Mouse (Mus musculus): ENCODE results near the gene Cdk13. TPM values are rescaled to one million over a fixed set of nuclear protein-coding genes. Genes with fewer than 3 reads are reported as not detected.

The Cdk13 gene
- polyA plus RNA-seq, 1 experiment from 2014 or later = 13.6 TPM

- DNase-seq (ENCODE audit: low spot score) (peak; percentile 32), ATAC-seq (no peak)
- 62% methylated on average over 5 of the region's 5 CpGs for WGBS
- H3K27me3 ChIP-seq (replicated peaks; ENCODE audit: control insufficient read depth, insufficient read depth, low read length) = no peaks in the 10 kb centered on the region
- peak overlapping the region; percentile 66; the same call in 1 of the 2 replicates for H3K4me2 ChIP-seq (ENCODE audit: low read length)
- H3K9ac ChIP-seq (ENCODE audit: low read length) = no peak overlapping the region
- H3K4me1 ChIP-seq (ENCODE audit: control insufficient read depth, insufficient read depth, low read length) = peaks cover 4% of the 10 kb centered on the region
- no peaks in the 10 kb centered on the region for H3K36me3 ChIP-seq (ENCODE audit: control insufficient read depth, insufficient read depth, low read length)
- no peaks in the 10 kb centered on the region for H3K9me3 ChIP-seq (replicated peaks; ENCODE audit: control insufficient read depth, low read length)
- H3K27ac ChIP-seq (ENCODE audit: low read depth, low read length) = no peak overlapping the region
- H3K4me3 ChIP-seq (ENCODE audit: low read depth, low read length) = no peak overlapping the region
Observed at GRCm38 (mm10) chr13:17693816-17694215, 111.1 kb downstream of the Cdk13 start.

DNA sequence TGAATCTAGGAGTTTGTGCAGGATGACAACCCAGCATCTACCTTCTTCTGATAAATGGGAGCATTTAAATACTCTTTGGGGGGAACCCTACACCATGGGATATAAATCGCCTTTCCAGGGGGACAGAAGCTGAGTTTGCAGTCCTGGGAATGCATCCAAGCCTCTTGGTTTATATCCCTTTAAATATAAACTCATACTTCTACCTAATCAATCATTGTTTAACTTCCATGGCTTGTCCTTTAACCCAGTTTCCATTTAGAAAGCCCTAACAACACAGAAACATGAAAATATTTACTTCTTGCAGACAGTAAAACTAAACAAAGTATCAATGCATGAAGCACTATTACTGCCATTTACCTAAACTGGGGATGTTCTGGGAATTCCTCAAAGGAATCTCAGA is 113.5 kb downstream of the Cdk13 start:
- H3K4me1 ChIP-seq (ENCODE audit: control insufficient read depth, insufficient read depth, low read length) = peaks cover 4% of the 10 kb centered on the region
- DNase-seq (ENCODE audit: low spot score) (no peak), ATAC-seq (no peak)
- H3K4me3 ChIP-seq (ENCODE audit: low read depth, low read length) = no peak overlapping the region
- no peak overlapping the region for H3K4me2 ChIP-seq (ENCODE audit: low read length)
- WGBS = 68% methylated on average over 1 of the region's 1 CpGs
- no peak overlapping the region for H3K27ac ChIP-seq (ENCODE audit: low read depth, low read length)
- no peaks in the 10 kb centered on the region for H3K36me3 ChIP-seq (ENCODE audit: control insufficient read depth, insufficient read depth, low read length)
- H3K27me3 ChIP-seq (replicated peaks; ENCODE audit: control insufficient read depth, insufficient read depth, low read length) = no peaks in the 10 kb centered on the region
- H3K9ac ChIP-seq (ENCODE audit: low read length) = no peak overlapping the region
- no peaks in the 10 kb centered on the region for H3K9me3 ChIP-seq (replicated peaks; ENCODE audit: control insufficient read depth, low read length)

DNA sequence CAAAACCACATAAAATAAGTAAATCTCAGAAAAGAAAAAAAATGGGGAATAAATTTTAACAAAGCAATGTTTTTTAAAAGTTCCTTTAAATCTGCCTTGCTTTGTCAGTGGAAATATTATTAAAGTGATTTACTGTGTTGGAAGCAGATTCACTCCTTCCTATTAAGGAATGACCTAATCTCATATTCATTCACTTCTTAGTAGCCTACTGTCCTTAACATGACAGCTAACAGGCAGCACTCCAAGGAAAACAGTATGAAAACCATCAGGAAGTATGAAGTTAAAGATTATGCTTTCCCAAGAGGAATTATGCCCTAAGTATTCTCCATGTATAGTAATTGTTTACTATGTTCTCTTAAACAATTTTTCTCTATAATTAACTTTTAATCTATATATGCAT is 114.2 kb downstream of the Cdk13 start:
- DNase-seq (ENCODE audit: low spot score) (no peak), ATAC-seq (no peak)
- no peaks in the 10 kb centered on the region for H3K27me3 ChIP-seq (replicated peaks; ENCODE audit: control insufficient read depth, insufficient read depth, low read length)
- H3K9me3 ChIP-seq (replicated peaks; ENCODE audit: control insufficient read depth, low read length) = no peaks in the 10 kb centered on the region
- H3K27ac ChIP-seq (ENCODE audit: low read depth, low read length) = no peak overlapping the region
- no peak overlapping the region for H3K4me2 ChIP-seq (ENCODE audit: low read length)
- no peaks in the 10 kb centered on the region for H3K4me1 ChIP-seq (ENCODE audit: control insufficient read depth, insufficient read depth, low read length)
- no peaks in the 10 kb centered on the region for H3K36me3 ChIP-seq (ENCODE audit: control insufficient read depth, insufficient read depth, low read length)
- H3K9ac ChIP-seq (ENCODE audit: low read length) = no peak overlapping the region
- no peak overlapping the region for H3K4me3 ChIP-seq (ENCODE audit: low read depth, low read length)

DNA sequence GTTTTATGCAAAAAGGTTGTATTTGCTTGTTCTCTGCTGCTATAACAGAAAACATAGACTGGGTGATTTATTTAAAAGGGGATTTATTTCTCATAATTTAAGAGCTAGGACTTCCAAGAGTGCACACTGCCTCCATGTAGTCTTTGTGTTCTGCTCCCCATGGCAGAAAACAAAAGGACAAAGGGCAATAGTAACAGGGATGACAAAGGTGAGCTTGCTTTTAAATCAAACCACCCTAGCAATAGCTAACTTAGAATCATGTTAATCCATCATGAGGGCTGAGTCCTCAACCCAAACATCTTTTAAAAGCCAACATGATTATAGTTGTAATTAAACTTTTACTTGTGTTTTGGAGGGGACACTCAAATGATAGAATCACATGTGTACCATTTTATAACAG is 115.4 kb downstream of the Cdk13 start:
- H3K4me3 ChIP-seq (ENCODE audit: low read depth, low read length) = no peak overlapping the region
- H3K9ac ChIP-seq (ENCODE audit: low read length) = no peak overlapping the region
- H3K4me1 ChIP-seq (ENCODE audit: control insufficient read depth, insufficient read depth, low read length) = no peaks in the 10 kb centered on the region
- no peak for ATAC-seq
- DNase-seq (ENCODE audit: low spot score) = no peak
- no peaks in the 10 kb centered on the region for H3K9me3 ChIP-seq (replicated peaks; ENCODE audit: control insufficient read depth, low read length)
- H3K36me3 ChIP-seq (ENCODE audit: control insufficient read depth, insufficient read depth, low read length) = no peaks in the 10 kb centered on the region
- H3K27ac ChIP-seq (ENCODE audit: low read depth, low read length) = no peak overlapping the region
- H3K27me3 ChIP-seq (replicated peaks; ENCODE audit: control insufficient read depth, insufficient read depth, low read length) = no peaks in the 10 kb centered on the region
- H3K4me2 ChIP-seq (ENCODE audit: low read length) = no peak overlapping the region

GRCm38 (mm10) chr13:17671122-17671521 is 133.8 kb downstream of the Cdk13 start:
- no peak overlapping the region for H3K4me3 ChIP-seq (ENCODE audit: low read depth, low read length)
- H3K9ac ChIP-seq (ENCODE audit: low read length) = no peak overlapping the region
- 76% methylated on average over 1 of the region's 1 CpGs for WGBS
- H3K36me3 ChIP-seq (ENCODE audit: control insufficient read depth, insufficient read depth, low read length) = no peaks in the 10 kb centered on the region
- no peak overlapping the region for H3K27ac ChIP-seq (ENCODE audit: low read depth, low read length)
- H3K9me3 ChIP-seq (replicated peaks; ENCODE audit: control insufficient read depth, low read length) = no peaks in the 10 kb centered on the region
- no peak for DNase-seq (ENCODE audit: low spot score)
- no peak overlapping the region for H3K4me2 ChIP-seq (ENCODE audit: low read length)
- no peaks in the 10 kb centered on the region for H3K27me3 ChIP-seq (replicated peaks; ENCODE audit: control insufficient read depth, insufficient read depth, low read length)
- no peak for ATAC-seq
- no peaks in the 10 kb centered on the region for H3K4me1 ChIP-seq (ENCODE audit: control insufficient read depth, insufficient read depth, low read length)

GRCm38 (mm10) chr13:17667380-17667779 is 137.5 kb downstream of the Cdk13 start:
- H3K4me2 ChIP-seq (ENCODE audit: low read length) = no peak overlapping the region
- no peak overlapping the region for H3K4me3 ChIP-seq (ENCODE audit: low read depth, low read length)
- no peaks in the 10 kb centered on the region for H3K4me1 ChIP-seq (ENCODE audit: control insufficient read depth, insufficient read depth, low read length)
- no peaks in the 10 kb centered on the region for H3K36me3 ChIP-seq (ENCODE audit: control insufficient read depth, insufficient read depth, low read length)
- H3K9ac ChIP-seq (ENCODE audit: low read length) = no peak overlapping the region
- ATAC-seq = no peak
- no peak overlapping the region for H3K27ac ChIP-seq (ENCODE audit: low read depth, low read length)
- 88% methylated on average over 1 of the region's 1 CpGs for WGBS
- no peak for DNase-seq (ENCODE audit: low spot score)
- no peaks in the 10 kb centered on the region for H3K9me3 ChIP-seq (replicated peaks; ENCODE audit: control insufficient read depth, low read length)
- H3K27me3 ChIP-seq (replicated peaks; ENCODE audit: control insufficient read depth, insufficient read depth, low read length) = no peaks in the 10 kb centered on the region

MicroRNA genes within 50 kb of the gene (microRNA counts, 519-probe panel; counts per million panel counts)
- microRNA mmu-miR-466i = not detected

Small RNA genes within 50 kb of the gene (microRNA-seq; reads per million reads assigned to microRNA genes)
- not detected for gene Mir466i

Other genes starting within 250 kb of the Cdk13 start
- 48.3 and 60.0 TPM in 2 replicates for gene Mplkip, start 109.9 kb downstream of the Cdk13 start, polyA plus RNA-seq (2014; fragmentation: Nextera tagmentation; extraction: Ambion mirVana)
- 1.7 TPM in 2 replicates for gene Sugct, start 109.5 kb downstream of the Cdk13 start, polyA plus RNA-seq (2014; fragmentation: Nextera tagmentation; extraction: Ambion mirVana)
- gene Rala, start 139.1 kb upstream of the Cdk13 start, polyA plus RNA-seq (2014; fragmentation: Nextera tagmentation; extraction: Ambion mirVana) = 176 and 179 TPM in 2 replicates
- 94.8 and 97.8 TPM in 2 replicates for gene Yae1d1, start 188.3 kb upstream of the Cdk13 start, polyA plus RNA-seq (2014; fragmentation: Nextera tagmentation; extraction: Ambion mirVana)

Measured in forebrain, embryonic 14.5 days (tissue).